Mouse (Mus musculus): ENCODE data around the gene Fbxw13. TPM values are rescaled to one million over a fixed set of nuclear protein-coding genes. Genes with fewer than 3 reads are reported as not detected.

Fbxw13 gene
- total RNA-seq (2023): not detected

DNA sequence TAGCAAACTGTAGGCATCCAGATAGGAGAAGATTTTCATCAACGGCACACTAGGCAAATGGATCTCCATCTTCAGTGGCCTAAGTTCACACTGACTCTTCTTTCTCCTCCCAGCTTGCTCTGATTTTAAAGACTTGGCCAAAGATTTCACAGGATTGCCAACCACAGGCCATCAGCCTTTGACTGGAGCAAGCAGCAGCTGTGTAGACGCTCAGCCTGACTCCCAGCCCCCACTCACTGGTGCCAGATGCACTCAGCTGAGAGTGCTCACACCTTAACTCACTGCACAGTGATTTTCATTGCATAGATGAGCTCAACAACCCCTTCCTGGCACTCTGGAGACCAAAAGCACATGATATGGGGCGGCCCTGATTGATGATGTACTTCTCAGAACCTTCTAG lies at the start of gene Fbxw13:
Gene Fbxw13 (minus strand): TSS at position 101 of the 400 bp plus-strand sequence.

DNA sequence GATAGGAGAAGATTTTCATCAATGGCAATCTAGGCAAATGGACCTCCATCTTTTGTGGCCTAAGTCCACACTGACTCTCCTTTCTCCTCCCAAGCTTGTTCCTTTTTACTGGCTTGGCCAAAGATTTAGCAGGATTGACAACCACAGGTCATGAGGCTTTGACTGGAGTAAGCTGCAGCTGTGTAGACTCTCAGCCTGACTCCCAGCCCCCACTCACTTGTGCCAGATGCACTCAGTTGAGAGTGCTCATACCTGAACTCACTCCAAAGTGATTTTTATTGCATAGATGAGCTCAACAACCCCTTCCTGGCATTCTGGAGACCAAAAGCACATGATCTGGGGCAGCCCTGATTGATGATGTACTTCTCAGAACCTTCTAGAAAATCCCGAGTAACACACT lies 38.9 kb upstream of the Fbxw13 start, which contains the start of gene Fbxw20:
Gene Fbxw20 (minus strand): TSS at position 101 of the 400 bp plus-strand sequence.

GRCm38 (mm10) chr9:109161941-109162340 lies 33.8 kb downstream of the Fbxw13 start, which contains the start of gene Fbxw21:
Fbxw21 (minus strand) TSS chr9:109162041.

Other genes starting within 250 kb of the Fbxw13 start
- gene Col7a1, start 242.4 kb downstream of the Fbxw13 start, total RNA-seq (2023): 3.3 TPM
- not detected for gene Ucn2, start 210.0 kb downstream of the Fbxw13 start, total RNA-seq (2023)
- 9.5 TPM for gene Pfkfb4, start 204.2 kb downstream of the Fbxw13 start, total RNA-seq (2023)
- 2,690 TPM for gene Shisa5, start 157.4 kb downstream of the Fbxw13 start, total RNA-seq (2023)
- 27.6 TPM for gene Trex1, start 136.2 kb downstream of the Fbxw13 start, total RNA-seq (2023)
- 24.3 TPM for gene Atrip, start 121.9 kb downstream of the Fbxw13 start, total RNA-seq (2023)
- 7.6 TPM for gene Ccdc51, start 113.5 kb downstream of the Fbxw13 start, total RNA-seq (2023)
- 310 TPM for gene Tma7, start 113.4 kb downstream of the Fbxw13 start, total RNA-seq (2023)
- 1.9 TPM for gene Plxnb1, start 100.6 kb downstream of the Fbxw13 start, total RNA-seq (2023)
- gene Fbxw21, start 33.9 kb downstream of the Fbxw13 start, total RNA-seq (2023): not detected
- not detected for gene Fbxw20, start 38.8 kb upstream of the Fbxw13 start, total RNA-seq (2023)
- gene Fbxw14, start 91.7 kb upstream of the Fbxw13 start, total RNA-seq (2023): not detected
- gene Fbxw28, start 143.7 kb upstream of the Fbxw13 start, total RNA-seq (2023): not detected
- gene Fbxw22, start 208.3 kb upstream of the Fbxw13 start, total RNA-seq (2023): not detected